Mouse (Mus musculus) CH12F3 (cell line): ENCODE results near the gene Slc35e1.

Experiments used
- in situ Hi-C: fragments of 300-500 bp; cut with MboI; formaldehyde crosslinking; loops from 2 replicates; pipeline ENCODE4 v1.14.3; 2020; ENCODE audit warnings: low sequenced_read_pairs

Gene Slc35e1

DNA sequence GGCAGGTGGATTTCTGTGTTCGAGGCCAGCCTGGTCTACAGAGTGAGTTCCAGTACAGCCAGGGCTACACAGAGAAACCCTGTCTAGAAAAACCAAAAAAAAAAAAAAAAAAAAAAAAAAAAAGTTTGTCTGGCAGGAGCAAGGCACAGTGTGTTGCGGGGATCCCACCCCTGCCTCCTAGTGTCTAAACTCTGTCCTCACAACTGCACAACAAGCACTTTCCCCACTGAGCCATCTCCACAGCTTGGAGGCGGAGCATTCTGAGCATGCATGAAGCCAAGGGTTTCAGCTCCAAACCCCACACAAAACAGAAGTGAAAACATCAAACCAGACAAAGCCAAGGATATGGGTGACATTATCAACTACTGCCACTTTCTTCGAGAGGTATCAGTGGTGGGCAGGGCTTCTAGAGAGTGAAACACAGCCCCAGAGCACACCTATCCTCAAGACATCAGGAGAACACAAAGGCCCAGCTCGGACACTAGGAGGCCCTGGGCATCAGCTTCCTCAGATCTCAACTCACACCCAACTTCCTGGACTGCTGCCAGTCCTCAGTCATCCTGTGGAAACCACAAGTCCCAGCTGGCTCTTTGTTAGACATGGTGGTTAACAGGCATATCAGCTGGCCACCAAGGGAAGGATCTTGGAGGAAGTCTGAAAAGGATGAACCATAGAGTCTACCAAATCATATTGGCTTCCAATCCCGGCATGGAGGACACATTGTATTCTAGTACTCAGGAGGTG lies 6.8 kb downstream of the Slc35e1 start:
- in situ Hi-C loops = no loop called here

GRCm38 (mm10) chr8:72474826-72475546 lies 17.4 kb downstream of the Slc35e1 start, which contains the start of gene Cherp:
TSS of gene Cherp (minus strand) at chr8:72475226.
- in situ Hi-C loops = no loop called here

- in situ Hi-C loops = no loop called here
Measured at GRCm38 (mm10) chr8:72470684-72471083, 21.7 kb downstream of the Slc35e1 start.

DNA sequence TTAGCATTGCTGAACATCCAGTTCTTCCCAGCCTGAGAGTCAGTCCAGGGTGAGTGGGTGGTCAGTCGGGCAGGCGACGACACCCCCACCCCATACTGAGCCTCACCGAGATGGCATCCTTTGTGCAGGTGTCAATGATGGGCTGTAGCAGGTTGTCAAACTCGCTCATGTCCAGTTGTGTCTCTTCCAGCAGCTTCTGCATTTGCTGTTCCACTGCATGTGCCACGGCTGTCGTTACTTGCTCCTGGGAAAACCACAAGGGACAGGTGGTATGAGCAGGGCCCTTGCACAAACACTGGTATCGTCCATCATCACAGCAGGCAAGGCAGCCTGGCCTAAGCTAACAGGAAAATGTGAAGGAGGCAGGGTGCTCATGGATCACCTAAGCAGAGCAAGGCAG lies 22.4 kb downstream of the Slc35e1 start:
- in situ Hi-C loops = no loop called here

DNA sequence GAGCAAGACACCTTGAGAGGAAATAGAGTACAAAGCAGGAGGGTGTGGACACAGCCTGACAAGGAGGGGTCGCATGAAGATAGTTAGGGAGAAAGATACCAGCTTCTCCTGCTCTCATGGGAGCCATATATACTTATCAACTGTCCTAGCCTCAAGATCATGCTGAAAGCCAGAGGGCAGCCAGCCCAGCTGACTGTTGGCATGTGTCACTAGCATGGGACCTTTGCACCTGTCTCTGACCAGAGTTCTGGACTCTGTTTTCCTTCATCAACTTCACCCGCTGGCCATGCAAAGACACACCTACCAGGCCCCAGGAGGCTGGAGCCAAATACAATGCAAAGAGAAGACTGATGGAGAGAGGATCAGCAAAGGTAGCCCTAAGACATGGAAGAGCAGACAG lies 23.2 kb downstream of the Slc35e1 start:
- in situ Hi-C loops = no loop called here

DNA sequence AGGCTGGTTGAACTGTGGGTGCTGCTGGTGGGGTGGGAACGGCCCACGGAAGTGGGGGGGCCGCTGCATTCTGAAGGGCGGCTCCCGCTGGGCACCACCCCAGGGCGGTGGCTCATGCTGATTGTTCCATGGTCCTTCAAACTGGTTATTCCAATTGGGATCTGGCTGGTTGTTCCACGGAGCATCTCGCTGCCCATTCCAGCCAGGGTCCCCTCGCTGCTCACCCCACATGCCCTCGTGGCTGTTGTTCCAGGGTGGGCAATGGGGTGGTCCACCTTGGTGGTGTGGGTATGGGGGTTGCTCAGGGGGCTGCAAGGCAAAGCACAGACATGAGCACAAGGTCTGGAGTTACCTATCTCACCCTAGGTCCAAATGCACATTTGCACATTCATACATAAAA lies 28.2 kb downstream of the Slc35e1 start:
- in situ Hi-C loops = no loop called here

DNA sequence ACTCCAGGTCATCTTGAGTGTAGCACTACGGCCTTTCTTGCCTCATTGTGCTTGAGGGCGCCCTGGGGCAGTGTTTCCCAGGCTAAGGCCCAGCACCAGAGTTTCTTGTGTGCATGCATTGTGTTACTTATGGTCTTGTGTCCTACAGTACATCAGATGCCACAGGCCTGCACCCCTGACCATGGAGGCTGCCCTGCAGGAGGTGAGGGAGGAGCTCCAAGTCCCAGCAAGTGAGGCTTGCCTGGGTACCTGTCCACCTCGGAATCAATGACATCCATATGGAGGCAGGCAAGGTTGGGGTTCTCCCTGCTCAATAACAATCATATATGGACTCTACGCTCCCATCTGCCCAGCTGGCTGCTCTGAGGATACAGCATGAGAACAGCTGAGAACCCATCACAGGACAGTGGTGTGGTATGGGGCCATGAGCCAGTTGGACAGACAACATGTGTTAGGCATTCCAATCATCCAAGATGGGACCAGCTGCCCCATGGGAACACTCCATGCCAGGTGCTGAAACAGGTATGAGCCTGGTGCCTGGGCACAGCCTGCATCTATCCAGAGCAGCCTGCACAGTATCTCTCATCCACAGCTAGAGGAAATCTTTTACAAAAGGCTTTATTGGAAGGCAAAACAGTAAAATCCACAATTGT lies 32.4 kb downstream of the Slc35e1 start:
- in situ Hi-C loops = no loop called here

GRCm38 (mm10) chr8:72458457-72458856 lies 34.0 kb downstream of the Slc35e1 start:
- in situ Hi-C loops = no loop called here

- in situ Hi-C loops = no loop called here
Measured at GRCm38 (mm10) chr8:72457806-72458205, 34.6 kb downstream of the Slc35e1 start.

DNA sequence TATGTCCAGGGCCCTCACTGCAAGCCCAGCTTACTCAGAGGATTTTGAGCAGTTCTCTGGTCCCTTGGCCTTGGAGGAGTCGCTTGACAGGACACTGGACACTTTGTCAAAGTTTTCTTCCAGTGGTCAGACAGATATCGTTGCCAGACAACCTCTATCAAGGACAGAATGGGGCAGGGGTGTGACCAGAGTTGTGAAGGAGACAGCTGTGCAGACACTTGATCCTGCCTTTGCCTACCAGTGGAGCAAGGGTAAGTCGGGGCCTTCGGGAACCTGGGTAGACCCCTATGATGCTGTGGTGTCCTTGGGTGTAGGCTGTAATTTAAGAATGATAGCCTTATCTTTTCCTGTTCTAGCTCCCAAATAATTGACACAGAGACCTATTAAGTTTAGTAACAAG lies 37.1 kb downstream of the Slc35e1 start:
- in situ Hi-C loops = no loop called here

GRCm38 (mm10) chr8:72453904-72454303 lies 38.5 kb downstream of the Slc35e1 start:
- in situ Hi-C loops = no loop called here

DNA sequence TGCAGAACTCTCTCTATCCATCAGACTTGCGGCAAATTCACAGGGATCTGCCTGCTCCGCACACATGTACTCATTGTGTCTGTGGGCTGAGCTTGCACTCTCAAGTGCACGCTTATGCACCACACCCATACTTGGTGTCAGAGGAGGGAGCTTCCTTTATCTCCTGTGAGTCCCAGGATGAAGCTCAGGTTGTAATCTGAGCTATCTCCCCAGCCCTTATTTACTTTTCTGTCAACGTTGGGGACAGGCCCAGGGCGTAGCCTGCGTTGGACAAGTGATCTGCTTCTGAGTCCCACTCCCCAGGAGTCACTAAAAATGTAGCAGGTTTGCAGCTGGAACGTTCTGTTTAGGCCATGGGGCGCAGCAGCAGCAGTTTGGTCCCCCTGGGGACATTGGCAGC lies 40.9 kb downstream of the Slc35e1 start:
- in situ Hi-C loops = no loop called here

GRCm38 (mm10) chr8:72445071-72445470 lies 47.3 kb downstream of the Slc35e1 start:
- in situ Hi-C loops = no loop called here

DNA sequence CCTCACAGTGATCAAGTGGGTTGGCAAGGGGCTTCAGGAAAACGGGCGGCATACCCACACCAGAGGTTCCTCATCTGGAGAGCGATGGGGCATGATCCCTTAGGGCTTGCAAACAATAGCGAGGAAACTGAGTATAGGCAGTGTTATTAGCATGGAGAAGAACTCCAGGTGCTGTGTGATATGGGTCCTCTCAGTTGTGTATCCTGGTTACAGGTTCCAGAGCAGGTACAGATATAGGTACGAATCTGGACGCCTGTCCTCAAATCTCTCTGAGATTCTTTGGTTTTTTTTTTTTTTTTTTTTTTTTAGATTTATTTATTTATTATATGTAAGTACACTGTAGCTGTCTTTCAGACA lies 48.4 kb downstream of the Slc35e1 start:
- in situ Hi-C loops = no loop called here

DNA sequence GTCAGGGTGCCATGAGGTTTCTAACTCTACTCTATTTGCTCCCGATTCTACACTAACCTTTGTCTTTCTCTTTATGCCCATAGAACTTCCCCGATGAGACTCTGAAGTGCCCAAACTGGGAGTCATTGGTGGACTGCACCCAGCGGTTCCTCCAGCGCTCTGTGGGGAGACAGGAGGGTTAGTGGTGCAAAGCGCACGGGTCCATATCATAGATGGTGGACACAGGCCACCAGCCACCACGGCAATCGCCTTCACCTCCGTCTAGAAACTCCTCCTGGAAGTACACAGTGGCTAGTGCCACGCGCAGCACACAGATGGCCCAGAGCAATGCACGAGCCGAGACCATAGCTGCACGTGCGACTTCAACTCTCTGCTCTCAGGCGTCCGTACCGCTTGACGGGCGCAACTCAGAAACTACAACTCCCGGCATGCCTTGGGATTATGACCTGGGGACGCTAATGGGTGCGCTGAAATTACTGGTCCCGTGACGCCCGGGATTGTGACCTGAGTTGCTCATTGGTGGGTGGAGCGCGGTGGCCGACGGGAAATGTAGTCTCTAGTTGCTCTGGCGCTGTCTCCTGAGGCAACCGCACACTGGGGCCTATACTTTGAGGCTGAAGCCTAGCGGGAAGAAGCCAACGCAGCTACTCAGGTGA lies 48.9 kb downstream of the Slc35e1 start, which contains the start of the genes Calr3 and 1700030K09Rik:
TSS of gene Calr3 (minus strand) at position 533 of the 656 bp plus-strand sequence.
TSS of gene 1700030K09Rik (plus strand) at position 543 of the 656 bp plus-strand sequence.
- in situ Hi-C loops = no loop called here

DNA sequence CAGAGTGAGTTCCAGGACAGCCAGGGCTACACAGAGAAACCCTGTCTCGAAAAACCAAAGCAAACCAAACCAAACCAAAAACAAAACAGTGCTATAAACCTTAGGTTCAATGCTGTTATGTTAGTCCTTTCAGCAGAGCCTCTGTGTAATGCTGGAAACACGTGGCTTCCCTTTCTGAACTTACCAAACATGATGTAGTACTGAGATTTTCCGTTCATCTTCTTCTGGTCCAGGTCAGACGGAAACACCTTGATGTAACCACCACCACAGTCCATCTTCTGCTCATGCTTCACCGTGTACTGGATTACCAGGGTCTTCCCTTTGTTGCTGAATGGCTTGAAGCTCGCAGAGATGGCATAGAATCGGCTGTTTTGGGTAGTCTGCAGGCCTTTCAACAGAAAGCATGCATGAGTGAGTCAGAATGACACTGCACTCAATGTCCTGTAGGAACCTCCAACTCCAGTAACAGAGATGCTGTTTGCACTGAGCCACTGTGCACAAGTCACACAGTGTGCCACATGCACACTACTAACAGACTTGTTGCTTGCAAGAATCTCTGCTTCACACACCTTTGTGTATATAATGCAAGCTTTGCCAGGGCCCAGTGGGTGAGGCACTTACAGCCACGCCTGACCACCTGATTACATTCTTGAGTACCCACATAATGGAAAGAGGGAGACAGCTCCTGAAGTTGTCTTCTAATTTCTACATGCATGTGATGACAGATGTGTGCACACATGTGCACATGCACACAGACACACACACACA lies 54.0 kb downstream of the Slc35e1 start:
- in situ Hi-C loops = no loop called here

DNA sequence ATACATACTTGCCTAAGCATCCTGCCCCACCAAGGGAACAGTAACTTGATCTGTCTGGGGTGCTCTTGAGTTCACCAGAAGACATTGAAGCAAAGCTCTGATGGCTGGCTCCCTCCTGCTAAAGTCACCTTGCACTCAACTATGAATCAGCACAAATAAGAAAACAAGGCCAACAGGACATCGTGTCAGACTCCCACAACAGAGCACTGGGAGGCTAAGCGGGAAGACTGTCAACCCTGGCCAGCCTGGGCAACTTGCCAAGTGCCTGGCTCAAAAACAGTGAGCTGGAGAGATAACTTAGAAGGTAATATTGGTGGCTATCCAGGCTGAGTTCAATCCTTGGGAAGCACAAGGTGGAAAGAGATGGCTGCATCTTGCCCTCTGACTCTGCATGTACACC lies 57.5 kb downstream of the Slc35e1 start:
- in situ Hi-C loops = no loop called here
